Mouse (Mus musculus) midbrain, postnatal 0 days (tissue): Measurements from ENCODE around the gene Kcnn1. TPM values are rescaled to one million over a fixed set of nuclear protein-coding genes. Genes with fewer than 3 reads are reported as not detected.

Experiments
- ATAC-seq: fragments of 200-750 bp; cut with Nextera tagmentation; 2 replicates; pipeline ENCODE4 v1.8.0; 2017; ENCODE audit warnings: moderate number of reproducible peaks, mild to moderate bottlenecking, moderate TSS enrichment, moderate library complexity; ENCODE audit not compliant: low FRiP score
- DNase-seq: peaks from one replicate; pipeline ENCODE4 v3.0.0-alpha.2; 2015; ENCODE audit warnings: low spot score
- H3K27ac ChIP-seq: fragments of 300-500 bp; sonication (generic); 2 replicates; pipeline ENCODE4 v1.5.1; 2014; ENCODE audit warnings: low read depth, mild to moderate bottlenecking, low read length, mixed read lengths
- H3K27me3 ChIP-seq: fragments of 300-500 bp; sonication (generic); 2 replicates; pipeline ENCODE4 v1.6.1; 2014; ENCODE audit warnings: low read length, control low read depth, mixed read lengths; ENCODE audit not compliant: insufficient read depth
- H3K36me3 ChIP-seq: fragments of 300-500 bp; sonication (generic); 2 replicates; pipeline ENCODE4 v1.6.1; 2014; ENCODE audit warnings: low read length, control low read depth, mixed read lengths; ENCODE audit not compliant: insufficient read depth
- H3K4me1 ChIP-seq: fragments of 300-500 bp; sonication (generic); 2 replicates; pipeline ENCODE4 v1.6.1; 2014; ENCODE audit warnings: mild to moderate bottlenecking, control low read depth, antibody characterized with exemption, low read length, mixed read lengths; ENCODE audit not compliant: insufficient read depth
- H3K4me2 ChIP-seq: fragments of 300-500 bp; sonication (generic); 2 replicates; pipeline ENCODE4 v1.6.1; 2014; ENCODE audit warnings: low read depth, mild to moderate bottlenecking, low read length, mixed read lengths; ENCODE audit not compliant: poor library complexity, severe bottlenecking
- H3K4me3 ChIP-seq: fragments of 300-500 bp; sonication (generic); 2 replicates; pipeline ENCODE4 v1.5.1; 2014; ENCODE audit warnings: low read depth, mild to moderate bottlenecking, low read length, moderate library complexity
- H3K9ac ChIP-seq: fragments of 300-500 bp; sonication (generic); replicated peaks from 2 replicates; pipeline ENCODE4 v1.6.1; 2014; ENCODE audit warnings: mild to moderate bottlenecking, low read length, moderate library complexity, mixed read lengths; ENCODE audit not compliant: poor library complexity, severe bottlenecking
- H3K9me3 ChIP-seq: fragments of 300-500 bp; sonication (generic); 2 replicates; pipeline ENCODE4 v1.6.1; 2016; ENCODE audit warnings: low read length, control low read depth
- CTCF ChIP-seq: IDR thresholded peaks from 2 replicates; pipeline ENCODE4 v1.5.1; 2016; ENCODE audit warnings: antibody characterized with exemption, mild to moderate bottlenecking
- WGBS: fragments of 180-500 bp; shearing (Covaris S2); extraction: QIAGEN DNeasy Blood & Tissue Kit; methylation state at CpG from one replicate; pipeline ENCODE4 v1.1.7; 2014; 5-methylcytosine and 5-hydroxymethylcytosine counted together
- polyA plus RNA-seq: library from polyadenylated mRNA; unstranded; fragments of >200 nt; fragmentation: Nextera tagmentation; extraction: Ambion mirVana; gene quantifications from 2 replicates; pipeline ENCODE4 v1.2.1, GENCODE M21; 2015
- total RNA-seq: library from RNA; depleted of rRNA; stranded (reverse); fragments of >200 nt; gene quantifications from 2 replicates; pipeline ENCODE4 v1.2.3, GENCODE M21; 2014

Kcnn1 gene
- total and polyA plus RNA-seq, 2 experiments from 2014 or later, result 10.0 to 32.8 TPM

GRCm38 (mm10) chr8:70891356-70891755 is 28.3 kb upstream of the Kcnn1 start:
- peaks cover 20% of the 10 kb centered on the region for H3K27me3 ChIP-seq
- DNase-seq (no peak), ATAC-seq (no peak)
- peaks cover 21% of the 10 kb centered on the region for H3K36me3 ChIP-seq
- no peak overlapping the region for H3K27ac ChIP-seq
- H3K4me1 ChIP-seq, result 0 out of 2 replicates have a peak, but pooled peaks cover 2% of the 10 kb centered on the region
- H3K4me2 ChIP-seq, result no peak overlapping the region
- no peak for TF ChIP-seq CTCF
- 21% methylated on average over 21 of the region's 21 CpGs for WGBS
- H3K4me3 ChIP-seq, result no peak overlapping the region
- H3K9me3 ChIP-seq, result no peaks in the 10 kb centered on the region
- no peak overlapping the region for H3K9ac ChIP-seq

- no peaks in the 10 kb centered on the region for H3K4me1 ChIP-seq
- no peaks in the 10 kb centered on the region for H3K9me3 ChIP-seq
- no peak overlapping the region for H3K4me3 ChIP-seq
- H3K4me2 ChIP-seq, result no peak overlapping the region
- no peak for DNase-seq
- H3K27ac ChIP-seq, result no peak overlapping the region
- WGBS, result 93% methylated on average over 5 of the region's 5 CpGs
- H3K9ac ChIP-seq, result no peak overlapping the region
- peaks cover 20% of the 10 kb centered on the region for H3K27me3 ChIP-seq
- no peak for ATAC-seq
- peaks cover 21% of the 10 kb centered on the region for H3K36me3 ChIP-seq
- no peak for TF ChIP-seq CTCF
Observed at GRCm38 (mm10) chr8:70890656-70891055, 27.6 kb upstream of the Kcnn1 start.

DNA sequence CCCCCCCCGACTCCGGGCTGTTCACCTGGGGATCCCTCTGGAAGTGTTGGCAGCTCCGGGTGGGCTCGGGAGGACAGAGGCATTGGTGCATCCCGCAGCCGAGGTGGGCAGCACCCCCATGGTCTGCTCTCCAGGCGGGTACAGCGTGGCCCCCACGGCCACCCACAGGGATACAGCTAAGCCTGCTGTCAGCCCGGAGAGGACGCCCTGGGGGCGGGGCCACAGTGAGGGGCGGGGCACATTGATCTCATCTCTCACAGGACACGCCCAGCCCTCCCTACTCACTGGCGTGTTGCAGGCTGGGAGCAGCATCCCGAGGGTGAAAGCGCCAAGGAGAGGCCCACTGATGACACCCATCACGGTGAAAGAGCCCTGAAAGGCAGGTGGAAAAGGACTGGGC is 24.6 kb upstream of the Kcnn1 start:
- Histone ChIP-seq H3K9me3 (no peaks in the 10 kb centered on the region), H3K4me2 (no peak overlapping the region), H3K27me3 (peaks cover 13% of the 10 kb centered on the region; the same call in 1 of the 2 replicates), H3K27ac (no peak overlapping the region), H3K36me3 (no peaks in the 10 kb centered on the region), H3K9ac (no peak overlapping the region), H3K4me1 (no peaks in the 10 kb centered on the region), H3K4me3 (no peak overlapping the region)
- DNase-seq, result no peak
- WGBS, result 5% methylated on average over 16 of the region's 18 CpGs
- no peak for TF ChIP-seq CTCF
- no peak for ATAC-seq

- Histone ChIP-seq H3K4me3 (no peak overlapping the region), H3K36me3 (no peaks in the 10 kb centered on the region), H3K4me1 (no peaks in the 10 kb centered on the region), H3K9ac (no peak overlapping the region), H3K4me2 (no peak overlapping the region), H3K27me3 (no peaks in the 10 kb centered on the region), H3K9me3 (no peaks in the 10 kb centered on the region), H3K27ac (no peak overlapping the region)
- no peak for TF ChIP-seq CTCF
- no peak for ATAC-seq
- DNase-seq, result no peak
- WGBS, result 21% methylated on average over 12 of the region's 12 CpGs
Observed at GRCm38 (mm10) chr8:70885612-70886011, 22.6 kb upstream of the Kcnn1 start.

- Histone ChIP-seq H3K4me2 (no peak overlapping the region), H3K4me1 (no peaks in the 10 kb centered on the region), H3K9me3 (no peaks in the 10 kb centered on the region), H3K27me3 (no peaks in the 10 kb centered on the region), H3K9ac (no peak overlapping the region), H3K27ac (no peak overlapping the region), H3K4me3 (no peak overlapping the region), H3K36me3 (no peaks in the 10 kb centered on the region)
- WGBS, result 89% methylated on average over 10 of the region's 10 CpGs
- TF ChIP-seq CTCF, result no peak
- ATAC-seq, result no peak
- DNase-seq, result no peak
Observed at GRCm38 (mm10) chr8:70884683-70885082, 21.6 kb upstream of the Kcnn1 start.

DNA sequence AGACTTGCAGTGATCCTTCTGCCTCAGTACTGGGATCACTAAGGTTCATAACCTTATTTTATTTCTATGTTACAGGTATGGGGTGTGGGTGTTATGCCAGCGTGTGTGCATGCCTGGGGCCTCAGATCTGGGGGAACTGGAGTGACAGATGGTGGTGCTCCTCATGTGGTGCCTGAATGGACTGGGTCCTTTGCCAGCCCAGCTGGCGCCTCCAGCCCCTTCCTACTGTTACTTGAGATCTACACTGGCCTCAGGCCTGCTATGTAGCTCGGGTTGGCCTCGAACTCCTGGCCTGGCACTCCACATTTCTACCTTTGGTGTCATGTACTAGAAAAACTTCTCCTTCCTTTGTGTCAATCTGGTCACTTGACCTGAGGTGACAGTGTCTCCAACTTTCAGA is 21.1 kb upstream of the Kcnn1 start:
- H3K36me3 ChIP-seq, result no peaks in the 10 kb centered on the region
- no peak for ATAC-seq
- no peak for TF ChIP-seq CTCF
- H3K9ac ChIP-seq, result no peak overlapping the region
- no peaks in the 10 kb centered on the region for H3K27me3 ChIP-seq
- H3K4me2 ChIP-seq, result no peak overlapping the region
- WGBS, result 77% methylated on average over 4 of the region's 4 CpGs
- H3K9me3 ChIP-seq, result no peaks in the 10 kb centered on the region
- H3K4me1 ChIP-seq, result no peaks in the 10 kb centered on the region
- no peak overlapping the region for H3K27ac ChIP-seq
- no peak overlapping the region for H3K4me3 ChIP-seq
- DNase-seq, result no peak
